Mouse (Mus musculus) kidney, adult 2 months (tissue): Measurements from ENCODE around the gene Gjd2. TPM values are rescaled to one million over a fixed set of nuclear protein-coding genes. Genes with fewer than 3 reads are reported as not detected.

Experiments used
- DNase-seq: peaks from one replicate; pipeline ENCODE4 v3.0.0; 2021
- H3K27ac ChIP-seq: fragments of 200-500 bp; 2 replicates; pipeline ENCODE4 v1.5.1; 2012; ENCODE audit warnings: low read depth, low read length, control low read depth, inconsistent platforms; ENCODE audit not compliant: insufficient read depth
- H3K27me3 ChIP-seq: fragments of 200-500 bp; replicated peaks from 2 replicates; pipeline ENCODE4 v1.6.1; 2012; ENCODE audit warnings: mild to moderate bottlenecking, moderate library complexity, low read length, inconsistent platforms; ENCODE audit not compliant: control insufficient read depth, insufficient read depth
- H3K36me3 ChIP-seq: fragments of 200-500 bp; 2 replicates; pipeline ENCODE4 v1.6.1; 2012; ENCODE audit warnings: mild to moderate bottlenecking, moderate library complexity, low read length, inconsistent platforms; ENCODE audit not compliant: control insufficient read depth, insufficient read depth
- H3K4me1 ChIP-seq: fragments of 200-500 bp; 2 replicates; pipeline ENCODE4 v1.6.1; 2011; ENCODE audit warnings: low read length; ENCODE audit not compliant: control insufficient read depth, insufficient read depth
- H3K4me3 ChIP-seq: fragments of 200-500 bp; 2 replicates; pipeline ENCODE4 v1.5.1; 2011; ENCODE audit warnings: mild to moderate bottlenecking, low read depth, low read length, control low read depth; ENCODE audit not compliant: insufficient read depth
- CTCF ChIP-seq: fragments of 200-500 bp; conservative IDR thresholded peaks from 2 replicates; pipeline ENCODE4 v1.5.1; 2011; ENCODE audit warnings: low read depth, mild to moderate bottlenecking, control low read depth, low read length, moderate library complexity, mixed read lengths; ENCODE audit not compliant: insufficient read depth, insufficient read length
- POLR2A ChIP-seq: fragments of 200-500 bp; IDR thresholded peaks from one replicate; pipeline ENCODE4 v1.6.1; 2011; ENCODE audit warnings: low read depth, low read length, control low read depth
- WGBS: fragments of 180-500 bp; shearing (Covaris S2); methylation state at CpG from one replicate; pipeline ENCODE4 v1.1.7; 2018; 5-methylcytosine and 5-hydroxymethylcytosine counted together
- polyA plus RNA-seq: library from polyadenylated mRNA; depleted of rRNA; stranded (reverse); fragments of >200 nt; gene quantifications from 2 replicates; pipeline ENCODE4 v1.2.3, GENCODE M21; 2012

Gjd2 gene
- polyA plus RNA-seq, 1 experiment = not detected

DNA sequence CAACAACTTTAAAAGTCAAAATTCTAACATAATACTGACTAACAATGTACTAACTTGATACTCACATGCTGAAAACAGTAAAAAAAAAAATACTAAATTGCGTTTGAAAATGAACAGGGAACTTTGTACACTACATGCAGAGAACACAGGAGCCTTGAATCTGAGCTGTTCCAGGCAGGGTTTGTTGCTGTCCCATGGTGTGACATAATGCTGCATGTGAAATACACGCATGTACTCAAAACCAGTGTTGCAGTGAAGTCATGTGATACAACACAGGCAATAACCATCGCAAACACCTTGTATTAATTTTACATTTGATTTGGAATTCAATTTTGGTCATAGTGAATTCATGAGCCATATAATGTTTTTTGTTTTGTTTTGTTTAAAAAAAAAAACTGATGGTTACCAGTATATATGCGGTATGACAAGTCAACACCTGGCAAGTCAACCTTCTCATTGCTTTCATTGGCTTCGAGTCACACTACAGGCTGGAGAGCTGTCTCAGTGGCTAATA is 32.8 kb upstream of the Gjd2 start:
- Histone ChIP-seq H3K27ac (no peak overlapping the region), H3K4me3 (no peak overlapping the region), H3K27me3 (no peaks in the 10 kb centered on the region), H3K36me3 (no peaks in the 10 kb centered on the region), H3K4me1 (no peaks in the 10 kb centered on the region)
- TF ChIP-seq CTCF (no peak), POLR2A (no peak)
- 92% methylated on average over 5 of the region's 5 CpGs for WGBS
- no peak for DNase-seq

- H3K36me3 ChIP-seq = no peaks in the 10 kb centered on the region
- H3K4me1 ChIP-seq = no peaks in the 10 kb centered on the region
- 61% methylated on average over 2 of the region's 2 CpGs for WGBS
- DNase-seq = no peak
- H3K4me3 ChIP-seq = no peak overlapping the region
- no peak for TF ChIP-seq CTCF
- TF ChIP-seq POLR2A = no peak
- no peaks in the 10 kb centered on the region for H3K27me3 ChIP-seq
- H3K27ac ChIP-seq = no peak overlapping the region
Observed at GRCm38 (mm10) chr2:114037926-114038325, 24.5 kb upstream of the Gjd2 start.

- Histone ChIP-seq H3K27ac (no peak overlapping the region), H3K27me3 (no peaks in the 10 kb centered on the region), H3K4me1 (no peaks in the 10 kb centered on the region), H3K36me3 (no peaks in the 10 kb centered on the region), H3K4me3 (no peak overlapping the region)
- no peak for TF ChIP-seq POLR2A
- TF ChIP-seq CTCF = no peak
- WGBS = 31% methylated on average over 2 of the region's 2 CpGs
- DNase-seq = no peak
Observed at GRCm38 (mm10) chr2:114032259-114032658, 18.8 kb upstream of the Gjd2 start.

GRCm38 (mm10) chr2:114023383-114023782 is 10.0 kb upstream of the Gjd2 start:
- no peak for DNase-seq
- Histone ChIP-seq H3K27me3 (no peaks in the 10 kb centered on the region), H3K4me1 (no peaks in the 10 kb centered on the region), H3K4me3 (no peak overlapping the region), H3K27ac (no peak overlapping the region), H3K36me3 (no peaks in the 10 kb centered on the region)
- WGBS = 87% methylated on average over 6 of the region's 6 CpGs
- no peak for TF ChIP-seq CTCF
- TF ChIP-seq POLR2A = no peak

- no peak overlapping the region for H3K27ac ChIP-seq
- TF ChIP-seq CTCF = no peak
- no peak for TF ChIP-seq POLR2A
- no peaks in the 10 kb centered on the region for H3K4me1 ChIP-seq
- H3K4me3 ChIP-seq = no peak overlapping the region
- DNase-seq = no peak
- no peaks in the 10 kb centered on the region for H3K36me3 ChIP-seq
- H3K27me3 ChIP-seq = no peaks in the 10 kb centered on the region
Observed at GRCm38 (mm10) chr2:114020210-114020563, 6.8 kb upstream of the Gjd2 start.

DNA sequence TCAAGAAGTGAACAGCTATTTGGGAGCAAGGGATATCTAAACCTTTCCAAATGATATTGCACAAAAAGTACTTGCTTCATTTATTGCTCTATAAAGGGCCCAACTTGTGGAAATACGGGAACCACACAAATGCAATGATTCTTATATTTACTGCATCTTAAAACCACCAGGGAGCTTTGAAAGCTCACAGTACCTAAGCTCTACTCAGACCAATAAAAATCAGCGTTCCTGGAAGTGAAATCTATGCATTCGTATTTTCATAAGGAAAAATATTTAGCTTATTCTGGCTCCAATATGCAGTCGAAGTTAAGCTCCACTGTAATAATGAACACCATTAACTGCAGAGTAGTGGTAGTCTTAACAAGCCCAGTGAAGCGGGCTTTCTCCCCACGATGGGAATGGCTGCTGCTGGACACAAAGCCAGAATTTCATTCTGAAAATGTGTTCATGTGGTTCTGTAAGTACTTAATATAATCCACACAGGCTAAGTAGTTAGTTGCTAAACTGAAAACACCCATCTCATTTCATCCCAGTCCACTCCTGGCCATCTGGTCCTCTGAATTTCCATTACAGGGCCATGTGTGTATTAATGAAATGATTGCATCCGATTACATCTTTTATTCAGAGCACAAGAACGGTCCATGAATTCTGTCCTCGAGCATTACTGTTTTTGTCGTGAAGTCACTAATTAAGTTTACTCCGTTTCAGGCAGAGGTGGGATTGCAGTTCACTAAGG is 6.2 kb upstream of the Gjd2 start:
- DNase-seq = no peak

GRCm38 (mm10) chr2:114018136-114018535 is 4.7 kb upstream of the Gjd2 start:
- WGBS = 32% methylated on average over 10 of the region's 10 CpGs
- no peak for DNase-seq
- no peak for TF ChIP-seq POLR2A
- TF ChIP-seq CTCF = no peak
- Histone ChIP-seq H3K27me3 (no peaks in the 10 kb centered on the region), H3K36me3 (no peaks in the 10 kb centered on the region), H3K4me3 (no peak overlapping the region), H3K4me1 (no peaks in the 10 kb centered on the region), H3K27ac (no peak overlapping the region)

More for the DNA sequence above, 6.2 kb upstream of the Gjd2 start:
- no peaks in the 10 kb centered on the region for H3K27me3 ChIP-seq
- TF ChIP-seq POLR2A = no peak
- TF ChIP-seq CTCF = no peak
- no peaks in the 10 kb centered on the region for H3K36me3 ChIP-seq
- 84% methylated on average over 11 of the region's 11 CpGs for WGBS
- H3K27ac ChIP-seq = no peak overlapping the region
- no peaks in the 10 kb centered on the region for H3K4me1 ChIP-seq
- no peak overlapping the region for H3K4me3 ChIP-seq

DNA sequence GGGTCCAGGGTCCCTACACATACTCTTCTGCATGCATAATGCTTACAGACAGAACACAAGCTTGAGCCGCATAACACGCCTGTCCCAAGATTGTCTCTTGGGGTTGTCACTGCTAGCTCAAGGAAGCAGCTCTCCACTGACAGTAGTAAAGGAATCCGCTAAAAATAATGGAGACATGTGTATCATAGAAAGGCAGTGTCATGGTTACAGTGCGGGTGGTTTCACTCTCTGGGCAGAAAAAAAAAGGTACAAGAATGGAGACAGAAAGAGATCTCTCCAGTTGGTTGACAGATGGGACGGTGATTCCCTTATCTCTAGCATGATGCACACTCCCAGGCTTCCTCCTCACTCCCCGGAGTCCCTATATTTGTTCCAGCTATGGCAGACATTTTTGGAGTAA is 1.4 kb upstream of the Gjd2 start:
- TF ChIP-seq POLR2A (no peak), CTCF (no peak)
- no peak for DNase-seq
- H3K27ac ChIP-seq = no peak overlapping the region
- 79% methylated on average over 6 of the region's 6 CpGs for WGBS
- H3K4me1 ChIP-seq = no peaks in the 10 kb centered on the region
- H3K36me3 ChIP-seq = no peaks in the 10 kb centered on the region
- H3K27me3 ChIP-seq = peaks cover 3% of the 10 kb centered on the region
- H3K4me3 ChIP-seq = no peak overlapping the region
